Mouse (Mus musculus) urinary bladder, postnatal 0 days (tissue): ENCODE data around the gene Trim30d. TPM values are rescaled to one million over a fixed set of nuclear protein-coding genes. Genes with fewer than 3 reads are reported as not detected.

Source experiments
- polyA plus RNA-seq: library from polyadenylated mRNA; unstranded; fragments of >200 nt; fragmentation: Nextera tagmentation; extraction: Ambion mirVana; gene quantifications from 2 replicates; pipeline ENCODE4 v1.2.1, GENCODE M21; 2015

The Trim30d gene
- polyA plus RNA-seq: 2.0 and 2.2 TPM in 2 replicates

GRCm38 (mm10) chr7:104507421-104508065 lies at the start of gene Trim30d:
Gene Trim30d, minus strand, starts transcription at chr7:104507849.

GRCm38 (mm10) chr7:104549833-104550232 lies 42.2 kb upstream of the Trim30d start, which contains the start of gene Olfr651:
Gene Olfr651, plus strand, starts transcription at chr7:104550133.

GRCm38 (mm10) chr7:104465065-104465744 lies 42.4 kb downstream of the Trim30d start, which contains the start of gene Trim30a:
Gene Trim30a, minus strand, starts transcription at chr7:104465193.

Other genes starting within 250 kb of the Trim30d start
- 0.36 and 0.41 TPM in 2 replicates for gene Trim5, start 219.8 kb downstream of the Trim30d start, polyA plus RNA-seq
- gene Trim12a, start 192.4 kb downstream of the Trim30d start, polyA plus RNA-seq: 5.6 and 6.2 TPM in 2 replicates
- 0.11 and 0.29 TPM in 2 replicates for gene Trim34b, start 178.4 kb downstream of the Trim30d start, polyA plus RNA-seq
- 2.0 and 2.2 TPM in 2 replicates for gene Trim12c, start 154.5 kb downstream of the Trim30d start, polyA plus RNA-seq
- 0.14 and 0.67 TPM in 2 replicates for gene Trim30b, start 138.0 kb downstream of the Trim30d start, polyA plus RNA-seq
- 0.33 and 0.45 TPM in 2 replicates for gene Trim30c, start 107.0 kb downstream of the Trim30d start, polyA plus RNA-seq
- gene Trim30a, start 42.7 kb downstream of the Trim30d start, polyA plus RNA-seq: 2.1 and 3.0 TPM in 2 replicates
- gene Olfr651, start 42.3 kb upstream of the Trim30d start, polyA plus RNA-seq: not detected in 2 replicates
- gene Olfr652, start 53.1 kb upstream of the Trim30d start, polyA plus RNA-seq: not detected in 2 replicates
- gene Olfr653, start 69.5 kb upstream of the Trim30d start, polyA plus RNA-seq: not detected in 2 replicates
- gene Olfr654, start 79.2 kb upstream of the Trim30d start, polyA plus RNA-seq: not detected in 2 replicates
- gene Olfr655, start 93.9 kb upstream of the Trim30d start, polyA plus RNA-seq: not detected in 2 replicates
- gene Olfr656, start 106.1 kb upstream of the Trim30d start, polyA plus RNA-seq: not detected in 2 replicates
- gene Olfr657, start 116.9 kb upstream of the Trim30d start, polyA plus RNA-seq: not detected in 2 replicates
- gene Olfr658, start 139.5 kb upstream of the Trim30d start, polyA plus RNA-seq: not detected in 2 replicates
- gene Olfr659, start 158.9 kb upstream of the Trim30d start, polyA plus RNA-seq: not detected in 2 replicates
- not detected in 2 replicates for gene Olfr661, start 178.7 kb upstream of the Trim30d start, polyA plus RNA-seq